Mouse (Mus musculus) common myeloid progenitor, adult 5-6 weeks (primary cell): ENCODE data around the gene Hmcn1. TPM values are rescaled to one million over a fixed set of nuclear protein-coding genes. Genes with fewer than 3 reads are reported as not detected.
A peak's percentile ranks its signal among the peaks of the same experiment; 100 is the strongest.

Experiments used
- ATAC-seq: replicated peaks from 2 replicates; pipeline ENCODE4 v1.8.0; 2016; ENCODE audit warnings: low read depth, mild to moderate bottlenecking, moderate TSS enrichment, inconsistent platforms; ENCODE audit not compliant: poor library complexity, severe bottlenecking
- total RNA-seq: library from RNA; stranded (forward); fragments of 200-1000, 187-1606 nt; gene quantifications from 2 replicates; pipeline ENCODE4 v1.2.3, GENCODE M21; 2017

Hmcn1 gene
- total RNA-seq, 1 experiment from 2014 or later, result not detected

DNA sequence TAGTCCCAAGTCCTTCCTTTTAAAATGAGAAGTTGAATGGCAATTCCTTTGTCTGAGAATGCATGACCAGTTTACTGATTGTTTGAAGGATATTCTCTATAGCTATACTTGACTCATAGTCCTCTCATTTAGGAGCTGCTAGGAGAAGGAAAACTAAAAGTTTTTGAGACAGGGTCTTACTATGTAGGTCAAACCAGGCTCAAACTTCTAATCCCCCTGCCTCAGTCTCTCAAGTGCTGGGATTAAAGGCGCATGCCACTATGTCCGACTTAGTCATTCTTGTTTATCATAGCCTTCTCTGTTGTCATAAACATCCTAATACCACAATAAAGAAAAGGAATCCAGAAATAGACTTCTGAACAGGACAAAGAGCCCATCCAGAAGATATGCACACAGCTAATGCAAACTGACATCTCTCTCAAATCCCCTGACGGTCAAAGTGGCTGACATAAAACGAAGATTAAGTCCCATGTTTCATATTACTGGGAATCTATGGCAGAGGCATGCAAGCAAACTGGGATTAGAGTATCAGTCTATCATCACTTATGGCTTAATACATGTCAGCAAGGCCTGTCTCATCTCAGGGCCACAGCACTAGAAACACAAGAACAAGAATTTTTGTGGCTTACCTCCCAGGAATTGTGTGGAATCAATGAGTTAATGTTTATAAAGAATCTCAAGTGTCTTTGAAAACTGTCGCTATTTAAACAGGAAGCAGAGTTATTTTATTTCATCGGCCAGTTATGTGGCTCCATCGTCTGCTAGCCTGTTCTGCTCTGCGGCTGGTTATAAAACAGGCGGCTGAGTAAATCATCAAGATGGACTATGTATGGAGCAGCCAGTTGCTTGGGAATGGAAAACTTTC, 188.8 kb downstream of the Hmcn1 start:
- no peak for ATAC-seq

DNA sequence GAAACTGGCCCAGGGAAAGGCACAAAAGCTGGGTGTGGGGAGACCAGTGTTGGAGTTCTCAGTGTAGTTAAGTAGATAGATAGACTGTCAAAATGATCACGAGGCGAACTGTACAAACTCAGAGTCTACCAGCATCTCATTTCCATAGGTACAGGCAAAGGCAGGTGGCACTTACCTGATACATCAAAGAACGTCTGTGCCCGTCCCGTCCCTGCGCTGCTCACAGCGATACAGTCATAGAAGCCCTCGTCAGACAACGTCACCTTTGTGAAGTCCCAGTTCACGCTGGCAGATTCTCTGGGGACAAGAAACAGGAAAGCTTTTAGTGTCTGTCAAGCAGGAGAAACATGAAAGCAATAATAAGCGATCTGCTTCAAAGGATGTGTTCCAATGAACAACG, 190.6 kb downstream of the Hmcn1 start:
- ATAC-seq, result no peak

DNA sequence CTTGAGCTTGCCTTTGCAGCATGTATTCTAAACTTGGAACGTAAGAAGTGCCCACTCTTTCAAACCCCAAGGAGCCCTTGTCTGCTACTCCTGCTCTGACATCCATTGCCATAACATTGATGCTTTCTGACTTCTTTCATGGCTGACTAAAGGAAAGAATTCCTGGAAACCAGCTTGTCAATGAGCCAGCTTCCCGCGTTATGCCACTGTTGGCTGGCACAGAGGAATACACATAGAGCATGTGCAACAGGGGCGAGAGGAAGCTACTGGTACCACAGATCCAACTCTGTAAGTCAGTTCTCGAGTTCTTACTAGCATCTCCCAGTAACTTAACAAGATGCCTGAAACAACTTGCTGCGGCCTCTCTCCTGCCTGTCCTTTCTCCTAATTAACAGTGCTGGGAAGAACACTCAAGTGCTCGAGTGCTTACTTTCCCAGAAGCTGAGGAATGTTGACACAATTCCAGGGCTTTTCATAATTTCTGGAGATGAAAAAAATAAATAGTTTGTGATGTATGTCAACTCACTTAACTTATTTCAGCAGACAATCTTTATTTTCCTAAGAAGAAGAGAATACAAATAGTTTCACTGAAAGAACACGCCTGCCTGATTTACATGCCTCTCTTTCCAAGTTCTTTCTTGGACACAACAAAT, 192.5 kb downstream of the Hmcn1 start:
- ATAC-seq, result no peak

DNA sequence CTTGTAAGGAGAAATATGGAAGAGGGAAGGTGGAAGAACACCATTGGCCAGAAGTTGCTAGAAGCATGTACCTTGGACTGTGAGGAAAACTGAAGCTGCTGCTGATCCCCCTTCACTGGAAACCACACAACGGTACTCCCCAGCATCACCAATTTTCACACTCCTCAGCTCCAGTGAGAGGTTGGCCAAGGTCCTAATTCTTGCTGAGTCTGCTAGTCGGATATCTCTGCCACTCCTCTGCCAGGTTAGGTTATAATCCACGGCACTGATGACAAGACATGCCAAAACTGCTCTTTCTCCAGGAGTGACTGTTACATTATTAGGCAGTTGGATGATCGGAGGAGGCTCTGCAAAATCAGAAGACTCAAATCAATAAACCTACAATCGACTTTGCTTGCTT, 194.6 kb downstream of the Hmcn1 start:
- ATAC-seq, result no peak

DNA sequence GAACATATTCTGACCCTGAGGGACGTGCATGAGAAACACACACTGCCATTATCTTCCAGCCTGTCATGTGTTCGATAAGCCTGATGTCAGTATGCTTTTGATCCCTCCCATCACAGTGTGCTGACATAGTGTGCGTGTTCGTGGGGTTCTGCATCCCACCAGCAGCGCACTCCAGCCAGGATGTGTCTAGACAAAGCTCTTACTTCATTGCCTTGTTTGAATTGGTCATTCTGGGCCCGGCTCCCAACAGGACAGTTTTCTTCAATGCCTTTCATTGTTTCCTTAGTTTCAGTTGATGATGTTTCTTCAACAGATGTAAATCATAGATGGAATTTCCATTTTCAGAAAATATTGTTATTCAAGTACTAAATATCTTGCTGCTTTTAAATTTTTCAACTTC, 206.5 kb downstream of the Hmcn1 start:
- no peak for ATAC-seq

DNA sequence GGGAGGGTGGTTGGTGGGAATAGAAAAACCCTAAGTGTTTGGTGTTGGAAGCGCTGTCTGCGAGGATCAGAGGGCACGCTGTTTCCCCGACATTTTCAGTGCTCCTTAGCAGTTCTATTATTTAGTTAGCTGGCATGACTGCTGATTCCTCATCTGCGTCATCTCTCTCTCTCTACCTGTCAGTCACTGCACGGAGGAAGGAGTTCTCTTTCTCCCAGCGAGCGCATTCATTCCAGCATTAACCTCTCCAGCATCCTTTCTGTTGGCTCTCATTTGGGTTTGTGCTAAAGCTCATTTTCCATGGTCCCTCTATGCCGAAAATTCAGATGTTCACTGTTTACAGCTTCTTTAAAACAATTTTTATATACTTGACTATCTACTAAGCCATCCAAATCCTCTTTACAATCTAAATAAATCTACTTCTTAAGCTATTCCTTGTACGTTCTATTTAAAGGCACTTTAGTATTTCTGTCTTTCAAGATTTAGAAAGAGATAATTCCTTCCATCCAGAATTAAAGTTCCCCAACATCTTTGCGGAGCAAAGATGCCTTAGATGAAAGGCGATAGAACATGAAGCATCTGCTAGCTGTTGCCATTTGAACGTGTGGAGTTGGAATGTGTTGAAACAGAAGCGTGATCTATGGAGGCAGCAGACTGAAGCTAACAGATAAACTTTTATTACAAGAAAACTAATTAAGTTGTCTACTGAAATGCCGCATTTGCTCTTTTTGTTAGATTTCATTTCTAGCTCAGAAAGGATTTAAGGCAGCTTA, 210.0 kb downstream of the Hmcn1 start:
- ATAC-seq, result no peak

DNA sequence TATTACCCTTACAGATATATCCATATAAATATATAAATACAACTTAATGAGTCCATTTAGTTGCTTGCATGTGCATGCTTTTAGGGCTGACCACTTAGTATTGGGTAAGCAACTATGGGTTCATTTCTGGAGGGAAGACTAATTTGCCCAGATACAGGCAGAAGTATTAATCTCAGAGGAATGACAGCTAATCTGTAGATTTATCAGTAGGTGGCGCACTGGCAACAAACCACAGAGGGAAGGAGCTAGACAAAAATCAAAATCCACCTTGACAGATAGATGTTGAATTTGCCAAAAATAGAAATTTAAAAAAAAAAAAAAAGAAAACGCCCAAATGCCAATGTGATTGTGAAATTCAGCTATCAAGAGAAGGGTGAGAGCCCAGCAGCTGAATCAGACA, 213.3 kb downstream of the Hmcn1 start:
- no peak for ATAC-seq

DNA sequence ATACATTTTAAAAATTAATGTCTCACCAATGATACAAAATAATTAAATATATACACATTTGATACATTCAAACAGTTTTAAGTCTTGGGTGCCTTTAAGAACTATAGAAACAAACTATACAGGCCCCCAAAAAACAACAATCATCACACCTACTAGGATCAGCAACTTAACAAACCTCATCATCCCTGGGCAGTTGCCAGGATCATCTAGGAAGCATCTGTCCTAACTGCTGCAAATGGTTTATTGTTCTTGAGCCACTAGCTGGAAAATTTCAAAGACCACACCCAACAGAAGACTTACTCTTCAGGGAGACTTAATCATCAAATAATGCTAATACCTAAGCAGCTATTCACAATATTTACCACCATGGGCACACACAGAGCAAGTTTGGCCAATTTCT, 216.5 kb downstream of the Hmcn1 start:
- no peak for ATAC-seq

DNA sequence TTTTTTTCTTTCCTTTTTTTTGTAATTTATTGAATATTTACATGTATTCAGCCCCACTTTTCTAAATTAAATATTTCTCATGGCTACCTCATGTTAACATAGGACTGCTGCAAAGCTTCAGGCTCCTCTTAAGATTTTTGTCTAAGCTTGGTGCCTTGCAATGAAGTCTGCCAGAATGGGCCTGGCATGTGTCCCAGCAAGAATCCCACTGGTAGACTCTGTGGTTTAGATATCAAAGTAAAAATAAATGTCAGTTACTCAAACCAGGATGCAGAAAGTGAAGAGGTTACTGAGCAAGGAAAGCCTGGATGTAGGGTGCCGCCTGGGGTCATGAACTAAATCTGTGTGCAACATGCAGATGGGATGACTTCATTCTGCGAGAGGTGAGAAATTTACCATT, 217.5 kb downstream of the Hmcn1 start:
- no peak for ATAC-seq

DNA sequence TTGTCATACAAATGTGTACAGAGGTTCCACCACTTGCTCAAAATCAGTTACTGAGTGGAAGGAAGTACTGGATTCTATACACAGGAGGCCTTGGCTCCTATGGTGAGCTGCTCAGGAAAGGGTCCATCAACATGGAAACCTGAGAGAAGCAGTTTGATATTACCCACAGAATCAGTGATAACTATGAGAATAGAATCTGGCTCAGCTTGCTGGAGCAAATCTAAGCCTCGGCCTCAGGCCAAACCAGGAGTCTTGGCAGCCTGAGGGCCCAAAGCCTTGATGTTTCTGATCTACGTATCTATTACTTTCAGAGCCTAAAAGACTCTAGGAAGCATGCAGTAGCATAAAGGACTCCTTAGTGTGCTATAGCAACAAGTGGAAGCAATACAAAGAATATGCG, 220.3 kb downstream of the Hmcn1 start:
- no peak for ATAC-seq

DNA sequence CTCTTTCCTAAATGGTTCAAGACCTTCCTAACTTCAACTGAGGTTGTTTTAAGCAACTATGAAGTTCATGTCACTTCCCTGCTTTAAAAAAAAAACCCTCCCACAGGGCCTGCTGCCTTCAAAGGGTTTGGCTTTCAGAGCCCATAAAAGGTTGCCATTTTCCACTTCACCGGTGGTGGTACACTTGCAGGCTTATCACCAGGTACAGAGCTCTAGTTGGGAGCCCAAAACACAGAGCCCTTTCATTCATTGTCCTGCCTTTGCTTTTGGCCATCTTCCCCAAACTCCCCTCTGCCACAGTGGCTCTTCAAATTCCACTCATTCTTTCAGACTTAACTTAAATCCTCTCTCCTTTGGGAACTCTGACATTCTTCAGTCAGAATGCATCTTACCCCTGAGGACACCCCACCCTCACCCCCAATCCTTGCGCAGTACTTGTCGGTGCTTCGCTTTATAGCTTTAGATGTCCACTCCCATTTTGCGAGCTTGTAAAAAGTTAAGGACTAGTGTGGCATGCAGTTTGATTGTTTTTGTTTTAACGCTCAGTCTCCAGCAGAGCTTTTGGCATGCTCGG, 222.2 kb downstream of the Hmcn1 start:
- ATAC-seq, result no peak

DNA sequence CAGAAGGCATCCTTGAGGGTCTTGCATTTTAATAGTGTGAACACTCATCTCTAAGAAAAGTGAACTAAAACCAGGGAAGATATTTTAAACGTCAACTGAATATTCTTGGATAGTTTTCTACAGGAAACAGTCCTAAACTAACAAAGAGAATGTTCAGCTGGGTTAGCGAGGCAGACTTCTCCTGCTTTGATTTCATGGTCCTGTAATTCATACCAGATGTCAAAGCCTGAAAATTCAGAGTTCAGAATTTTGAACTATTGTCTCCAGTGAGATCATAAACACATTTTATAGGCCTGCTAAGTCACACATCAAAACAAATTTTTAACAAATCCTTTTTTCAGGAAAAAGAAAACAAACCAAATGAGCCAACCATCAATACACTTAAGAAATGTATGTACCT, 223.4 kb downstream of the Hmcn1 start:
- ATAC-seq, result no peak

DNA sequence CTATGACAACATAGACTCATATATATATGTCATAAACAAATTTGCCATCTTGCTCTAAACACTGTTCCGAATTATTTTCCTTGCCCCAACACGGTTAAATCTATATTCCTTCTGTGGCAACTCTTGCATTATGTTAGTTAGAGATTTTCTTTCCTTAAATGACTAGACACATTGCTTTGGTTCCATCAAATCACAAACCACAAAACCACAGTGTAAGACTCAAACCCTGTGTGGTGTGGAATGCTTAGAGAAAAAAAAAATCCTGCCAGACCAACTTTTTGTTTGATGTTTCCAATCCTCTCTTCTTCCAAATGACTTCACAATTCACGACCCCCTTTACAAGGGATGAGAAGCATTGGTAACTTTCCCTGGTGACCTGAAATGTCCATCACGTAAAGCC, 231.6 kb downstream of the Hmcn1 start:
- no peak for ATAC-seq

DNA sequence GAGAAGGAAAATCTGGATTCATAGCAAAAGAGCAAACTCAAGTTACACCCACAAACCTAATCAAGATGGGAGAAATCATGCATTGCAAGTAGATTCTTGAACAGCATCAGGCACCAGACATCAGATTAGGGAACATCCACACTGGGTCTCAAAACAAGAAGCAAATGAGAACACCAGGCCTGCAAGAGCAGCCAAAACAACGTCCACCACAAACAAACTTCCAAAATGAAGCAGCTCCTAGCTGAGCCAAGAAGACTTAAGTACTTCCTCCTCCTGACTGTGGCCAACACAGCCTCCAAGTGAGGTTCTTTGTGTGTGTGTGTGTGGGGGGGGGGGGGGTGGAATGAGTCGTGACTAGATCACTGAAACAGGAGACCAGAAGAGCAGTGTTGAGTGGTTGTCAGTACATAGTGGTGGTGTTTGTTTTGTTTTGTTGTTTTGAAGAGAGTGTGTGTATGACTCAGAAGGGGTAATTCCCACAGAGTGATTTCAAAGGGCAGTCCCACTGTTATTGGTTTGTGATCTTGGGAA, 232.4 kb downstream of the Hmcn1 start:
- peak; percentile 30; the same call in 1 of the 2 replicates for ATAC-seq

DNA sequence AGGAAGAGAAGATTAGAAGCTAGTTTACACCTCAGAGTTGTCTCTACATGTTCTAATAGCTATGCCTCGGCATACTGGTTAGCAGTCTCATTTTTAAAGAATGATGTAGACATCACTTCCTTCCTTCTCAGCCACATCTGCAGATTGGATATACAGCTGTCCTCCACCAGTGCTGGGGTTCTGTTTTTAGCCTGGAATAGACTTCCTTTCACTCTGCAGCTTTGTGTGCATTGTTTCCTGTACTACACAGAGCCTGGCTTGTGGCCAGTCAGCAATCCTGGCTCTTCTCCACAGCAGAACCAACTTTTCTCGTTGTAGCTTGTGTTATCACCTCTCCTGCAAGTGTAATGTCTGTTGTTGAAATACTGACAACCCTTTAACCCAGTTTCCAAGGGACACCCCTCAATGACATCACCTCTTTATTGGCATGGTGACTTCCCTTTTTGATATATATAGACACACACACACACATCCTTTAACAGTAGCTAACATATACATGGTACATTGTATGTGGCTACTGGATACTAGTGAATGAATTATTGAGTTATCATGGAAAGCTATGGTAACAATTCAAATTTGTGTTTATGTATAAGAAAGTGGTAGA, 233.7 kb downstream of the Hmcn1 start:
- peak; percentile 92 for ATAC-seq

DNA sequence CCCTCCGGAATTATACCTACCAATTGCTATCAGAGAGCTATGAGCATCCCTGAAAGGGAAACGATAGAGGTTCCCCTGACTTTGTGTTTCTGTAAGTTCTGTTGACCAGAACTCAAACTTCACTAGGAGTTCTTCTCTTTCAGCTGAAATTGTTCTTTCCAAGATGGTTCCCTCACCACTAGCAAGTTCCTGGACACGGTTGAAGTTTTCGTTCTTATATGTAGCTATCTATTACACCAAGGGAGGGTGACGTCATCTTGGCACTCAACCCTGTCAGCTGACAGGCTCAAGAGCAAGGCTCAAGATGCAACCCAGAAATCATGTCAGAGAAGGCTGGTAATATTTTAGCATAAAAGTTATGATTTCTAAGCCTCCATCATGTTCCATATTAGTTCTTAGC, 239.3 kb downstream of the Hmcn1 start:
- ATAC-seq, result no peak

DNA sequence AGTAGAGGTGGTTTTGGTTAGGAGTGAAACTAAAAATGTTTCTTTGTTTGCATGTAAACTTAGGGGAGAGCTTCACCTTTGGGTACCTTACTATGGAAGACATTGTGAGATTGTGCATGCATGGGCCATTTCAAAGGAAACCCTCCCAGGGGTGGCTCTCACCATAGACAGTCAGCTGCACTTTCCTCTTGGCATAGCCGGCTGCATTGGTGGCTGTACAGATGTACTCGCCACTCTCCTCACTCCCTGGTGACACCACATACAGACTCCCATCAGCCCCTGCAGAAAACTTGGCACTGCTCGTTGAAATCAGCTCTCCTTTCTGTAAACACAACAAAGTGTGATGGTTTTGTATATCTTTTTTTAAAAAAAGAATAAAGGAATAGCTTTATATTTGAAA, 244.5 kb downstream of the Hmcn1 start:
- no peak for ATAC-seq

DNA sequence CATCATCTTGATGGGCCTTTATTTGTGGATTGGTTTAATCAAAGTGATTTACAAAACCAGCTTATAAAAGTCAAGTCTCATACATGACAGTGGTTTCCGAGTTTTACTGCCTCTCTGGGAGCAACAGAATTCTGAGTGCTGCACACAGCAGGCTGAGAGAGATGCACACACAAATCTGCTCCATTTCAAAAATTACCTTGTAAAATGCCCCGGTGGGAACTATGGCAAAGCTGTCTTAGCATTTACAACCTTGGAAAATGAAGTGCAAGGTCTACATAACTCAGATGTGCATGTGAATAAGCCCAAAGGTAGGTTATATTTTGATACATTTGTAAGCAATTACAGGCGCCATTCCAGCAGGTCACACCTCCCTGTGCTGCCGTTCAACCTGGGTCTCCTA, 245.5 kb downstream of the Hmcn1 start:
- ATAC-seq, result no peak

DNA sequence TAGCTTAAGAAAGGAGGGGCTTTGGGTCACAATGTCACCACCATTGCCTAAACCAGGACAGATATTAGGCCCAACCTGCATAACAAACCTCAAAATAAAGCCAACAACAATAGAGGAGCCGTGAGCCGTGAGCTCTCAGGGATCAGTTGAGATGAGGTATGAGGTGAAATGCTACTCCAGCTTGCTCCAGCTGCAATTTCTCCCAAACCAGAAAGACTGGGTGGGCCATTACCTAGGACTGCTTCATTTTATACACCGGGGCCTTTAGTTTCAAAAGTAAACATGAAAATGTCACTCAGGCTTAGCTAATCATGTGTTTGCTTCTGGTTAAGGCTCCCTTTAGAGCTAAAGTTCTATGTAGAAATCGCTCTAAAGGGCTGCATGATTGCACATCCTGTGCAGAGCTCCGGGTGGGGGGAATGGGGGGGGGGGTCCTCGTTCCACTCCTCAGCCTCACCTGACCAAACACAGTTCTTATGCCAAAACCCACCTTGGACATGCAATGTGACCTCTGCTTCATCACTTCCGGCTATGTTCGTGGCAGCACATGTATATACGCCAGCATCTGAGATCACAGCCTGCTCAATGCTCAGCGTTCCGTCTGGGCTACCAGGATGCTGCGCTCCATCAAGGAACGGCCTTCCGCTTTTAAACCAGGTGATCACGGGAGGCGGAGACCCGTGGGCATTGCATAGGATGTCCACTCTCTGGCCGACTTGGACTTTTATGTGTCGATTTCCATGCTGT, 250.0 kb downstream of the Hmcn1 start:
- no peak for ATAC-seq
